Mouse (Mus musculus): ENCODE data around the gene Lrfn1. TPM values are rescaled to one million over a fixed set of nuclear protein-coding genes. Genes with fewer than 3 reads are reported as not detected.

Lrfn1 gene
- 0.94 TPM for polyA plus RNA-seq (2014; fragmentation: Illumina TruSeq; extraction: RNeasy Lipid Tissue Mini Kit (QIAGEN cat#74804); ENCODE audit: low read depth, low replicate concordance)

GRCm38 (mm10) chr7:28451531-28452360, at the start of gene Lrfn1:
TSS of gene Lrfn1 (plus strand) at chr7:28451980.

GRCm38 (mm10) chr7:28436932-28437570, 14.7 kb upstream of the Lrfn1 start, which contains the start of gene Gmfg:
TSS of gene Gmfg (plus strand) at chr7:28437447.

GRCm38 (mm10) chr7:28510405-28510974, 58.7 kb downstream of the Lrfn1 start, which contains the start of gene Ifnl2:
TSS of gene Ifnl2 (minus strand) at chr7:28510455.

Other genes with a start within 250 kb of the Lrfn1 start
- gene Eid2, start 184.1 kb upstream of the Lrfn1 start, polyA plus RNA-seq (2014; fragmentation: Illumina TruSeq; extraction: RNeasy Lipid Tissue Mini Kit (QIAGEN cat#74804); ENCODE audit: low read depth, low replicate concordance) = 11.6 TPM
- 12.3 TPM for gene Eid2b, start 174.2 kb upstream of the Lrfn1 start, polyA plus RNA-seq (2014; fragmentation: Illumina TruSeq; extraction: RNeasy Lipid Tissue Mini Kit (QIAGEN cat#74804); ENCODE audit: low read depth, low replicate concordance)
- not detected for gene Selenov, start 160.8 kb upstream of the Lrfn1 start, polyA plus RNA-seq (2014; fragmentation: Illumina TruSeq; extraction: RNeasy Lipid Tissue Mini Kit (QIAGEN cat#74804); ENCODE audit: low read depth, low replicate concordance)
- gene Dll3, start 149.7 kb upstream of the Lrfn1 start, polyA plus RNA-seq (2014; fragmentation: Illumina TruSeq; extraction: RNeasy Lipid Tissue Mini Kit (QIAGEN cat#74804); ENCODE audit: low read depth, low replicate concordance) = not detected
- 51.5 TPM for gene Timm50, start 139.9 kb upstream of the Lrfn1 start, polyA plus RNA-seq (2014; fragmentation: Illumina TruSeq; extraction: RNeasy Lipid Tissue Mini Kit (QIAGEN cat#74804); ENCODE audit: low read depth, low replicate concordance)
- gene Supt5, start 113.2 kb upstream of the Lrfn1 start, polyA plus RNA-seq (2014; fragmentation: Illumina TruSeq; extraction: RNeasy Lipid Tissue Mini Kit (QIAGEN cat#74804); ENCODE audit: low read depth, low replicate concordance) = 59.3 TPM
- 485 TPM for gene Rps16, start 101.3 kb upstream of the Lrfn1 start, polyA plus RNA-seq (2014; fragmentation: Illumina TruSeq; extraction: RNeasy Lipid Tissue Mini Kit (QIAGEN cat#74804); ENCODE audit: low read depth, low replicate concordance)
- gene Plekhg2, start 79.4 kb upstream of the Lrfn1 start, polyA plus RNA-seq (2014; fragmentation: Illumina TruSeq; extraction: RNeasy Lipid Tissue Mini Kit (QIAGEN cat#74804); ENCODE audit: low read depth, low replicate concordance) = 18.8 TPM
- 24.9 TPM for gene Zfp36, start 71.7 kb upstream of the Lrfn1 start, polyA plus RNA-seq (2014; fragmentation: Illumina TruSeq; extraction: RNeasy Lipid Tissue Mini Kit (QIAGEN cat#74804); ENCODE audit: low read depth, low replicate concordance)
- 27.4 TPM for gene Med29, start 59.3 kb upstream of the Lrfn1 start, polyA plus RNA-seq (2014; fragmentation: Illumina TruSeq; extraction: RNeasy Lipid Tissue Mini Kit (QIAGEN cat#74804); ENCODE audit: low read depth, low replicate concordance)
- gene Paf1, start 59.0 kb upstream of the Lrfn1 start, polyA plus RNA-seq (2014; fragmentation: Illumina TruSeq; extraction: RNeasy Lipid Tissue Mini Kit (QIAGEN cat#74804); ENCODE audit: low read depth, low replicate concordance) = 87.3 TPM
- 6.0 TPM for gene Gmfg, start 14.5 kb upstream of the Lrfn1 start, polyA plus RNA-seq (2014; fragmentation: Illumina TruSeq; extraction: RNeasy Lipid Tissue Mini Kit (QIAGEN cat#74804); ENCODE audit: low read depth, low replicate concordance)
- not detected for gene Ifnl2, start 58.5 kb downstream of the Lrfn1 start, polyA plus RNA-seq (2014; fragmentation: Illumina TruSeq; extraction: RNeasy Lipid Tissue Mini Kit (QIAGEN cat#74804); ENCODE audit: low read depth, low replicate concordance)
- gene Ifnl3, start 70.9 kb downstream of the Lrfn1 start, polyA plus RNA-seq (2014; fragmentation: Illumina TruSeq; extraction: RNeasy Lipid Tissue Mini Kit (QIAGEN cat#74804); ENCODE audit: low read depth, low replicate concordance) = not detected
- gene Sycn, start 88.9 kb downstream of the Lrfn1 start, polyA plus RNA-seq (2014; fragmentation: Illumina TruSeq; extraction: RNeasy Lipid Tissue Mini Kit (QIAGEN cat#74804); ENCODE audit: low read depth, low replicate concordance) = not detected
- not detected for gene Nccrp1, start 95.3 kb downstream of the Lrfn1 start, polyA plus RNA-seq (2014; fragmentation: Illumina TruSeq; extraction: RNeasy Lipid Tissue Mini Kit (QIAGEN cat#74804); ENCODE audit: low read depth, low replicate concordance)
- 22.0 TPM for gene Samd4b, start 146.2 kb downstream of the Lrfn1 start, polyA plus RNA-seq (2014; fragmentation: Illumina TruSeq; extraction: RNeasy Lipid Tissue Mini Kit (QIAGEN cat#74804); ENCODE audit: low read depth, low replicate concordance)
- 6.9 TPM for gene Pak4, start 146.2 kb downstream of the Lrfn1 start, polyA plus RNA-seq (2014; fragmentation: Illumina TruSeq; extraction: RNeasy Lipid Tissue Mini Kit (QIAGEN cat#74804); ENCODE audit: low read depth, low replicate concordance)
- gene Acp7, start 179.4 kb downstream of the Lrfn1 start, polyA plus RNA-seq (2014; fragmentation: Illumina TruSeq; extraction: RNeasy Lipid Tissue Mini Kit (QIAGEN cat#74804); ENCODE audit: low read depth, low replicate concordance) = not detected
- gene Fbxo27, start 240.9 kb downstream of the Lrfn1 start, polyA plus RNA-seq (2014; fragmentation: Illumina TruSeq; extraction: RNeasy Lipid Tissue Mini Kit (QIAGEN cat#74804); ENCODE audit: low read depth, low replicate concordance) = 0.76 TPM